Mouse (Mus musculus) layer of hippocampus, postnatal 14 days (tissue): Measurements from ENCODE around the gene Wdfy4. TPM values are rescaled to one million over a fixed set of nuclear protein-coding genes. Genes with fewer than 3 reads are reported as not detected.
A peak's percentile ranks its signal among the peaks of the same experiment; 100 is the strongest.

Experiments used
- DNase-seq, 2 experiments: peaks; one replicate each; pipeline ENCODE4 v3.0.0; 2021 to 2022; ENCODE audit warnings: low spot score in 2 of 2, mixed read lengths in 1 of 2
- total RNA-seq, 2 experiments: library from RNA; stranded (reverse); gene quantifications; 2 replicates each; pipeline ENCODE4 v1.2.3; 2021

Wdfy4 gene
- total RNA-seq, 2 experiments from 2014 or later = 2.9 to 3.2 TPM

GRCm38 (mm10) chr14:33190646-33191045, 5.3 kb upstream of the Wdfy4 start:
- DNase-seq = no peak

GRCm38 (mm10) chr14:33189849-33190423, 4.6 kb upstream of the Wdfy4 start:
- no peak for DNase-seq

DNA sequence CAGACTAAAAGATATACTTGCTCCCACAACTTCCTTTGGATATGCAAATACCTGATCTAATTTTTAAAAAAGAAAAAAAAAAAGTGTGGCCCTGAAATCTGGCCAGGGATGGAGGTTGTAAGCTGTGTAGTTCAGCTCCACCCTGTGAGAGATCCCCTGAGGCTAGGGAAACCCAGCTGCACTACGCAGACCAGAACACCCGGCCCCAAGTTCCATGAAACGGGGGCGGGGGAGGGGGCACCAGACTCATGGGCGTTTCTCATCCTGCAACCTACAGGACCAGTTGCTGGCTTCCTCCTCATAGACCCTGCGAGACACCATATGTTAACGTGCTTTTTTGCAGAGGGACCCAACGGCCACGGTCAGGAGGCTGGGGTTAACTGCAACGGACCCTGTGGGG, 3.9 kb upstream of the Wdfy4 start:
- DNase-seq = no peak

GRCm38 (mm10) chr14:33187201-33187600, 1.9 kb upstream of the Wdfy4 start:
- DNase-seq = no peak

GRCm38 (mm10) chr14:33180102-33180501, 5.2 kb downstream of the Wdfy4 start:
- no peak for DNase-seq

GRCm38 (mm10) chr14:33175059-33175821, 10.1 kb downstream of the Wdfy4 start:
- DNase-seq = peak in 1 of 2 experiments; percentile 12

DNA sequence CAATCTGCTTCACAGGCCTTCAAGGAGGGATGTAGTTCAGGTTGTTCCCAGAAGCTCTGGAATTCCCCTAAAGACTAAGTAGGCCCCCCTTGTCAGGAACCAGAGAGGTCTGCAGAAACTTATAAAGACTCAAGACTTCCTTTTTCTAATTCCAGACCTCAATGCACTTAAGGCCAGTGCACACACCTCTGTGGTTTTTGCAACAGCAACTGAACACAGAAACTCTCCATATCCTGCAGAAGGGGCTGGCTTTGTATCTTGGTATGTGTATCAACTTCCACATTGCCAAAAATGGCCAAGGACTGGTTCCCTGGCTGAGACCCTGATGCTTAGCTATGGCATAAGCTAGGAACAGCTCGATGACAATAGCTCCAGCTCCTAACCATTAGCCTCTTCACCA, 13.4 kb downstream of the Wdfy4 start:
- no peak for DNase-seq

DNA sequence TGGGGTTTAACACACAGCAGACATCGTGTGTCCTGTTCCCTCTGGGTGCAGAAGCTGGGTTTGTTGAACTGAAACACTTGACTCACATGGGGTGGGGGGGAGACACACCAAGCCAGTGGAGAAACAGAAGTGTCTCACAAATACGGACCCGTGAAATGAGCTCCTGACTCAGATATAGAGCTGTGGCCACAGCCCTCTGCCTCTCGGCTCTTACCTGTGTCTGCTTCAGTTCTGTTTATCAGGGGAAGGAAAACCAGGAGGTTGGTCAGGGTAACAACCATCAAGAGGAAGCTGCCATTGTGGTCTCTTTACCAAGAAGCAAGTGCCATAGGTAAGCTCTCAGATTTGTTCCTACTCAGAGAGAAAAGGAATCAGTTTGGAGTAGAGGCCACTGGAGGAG, 16.6 kb downstream of the Wdfy4 start:
- no peak for DNase-seq

- no peak for DNase-seq
Observed at GRCm38 (mm10) chr14:33162238-33162637, 23.1 kb downstream of the Wdfy4 start.

DNA sequence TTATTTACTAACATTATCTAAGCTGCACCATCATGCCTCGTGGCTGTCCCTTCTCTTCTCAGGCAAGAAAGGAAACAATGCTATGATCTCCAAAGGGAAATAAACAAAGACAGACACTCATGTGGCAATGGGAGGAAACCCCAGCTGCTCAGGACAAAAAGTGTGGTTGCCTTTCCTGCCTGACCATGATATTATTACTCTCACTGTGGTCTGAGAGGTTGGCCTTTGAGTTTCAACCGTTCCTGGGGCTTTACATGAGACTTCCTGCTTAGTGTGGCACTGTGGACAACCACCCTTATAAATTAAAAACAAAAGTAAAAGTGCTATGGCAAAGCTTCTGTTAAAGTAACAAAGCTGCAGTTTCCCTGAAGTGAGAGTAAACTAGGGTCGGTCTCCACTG, 27.0 kb downstream of the Wdfy4 start:
- no peak for DNase-seq

DNA sequence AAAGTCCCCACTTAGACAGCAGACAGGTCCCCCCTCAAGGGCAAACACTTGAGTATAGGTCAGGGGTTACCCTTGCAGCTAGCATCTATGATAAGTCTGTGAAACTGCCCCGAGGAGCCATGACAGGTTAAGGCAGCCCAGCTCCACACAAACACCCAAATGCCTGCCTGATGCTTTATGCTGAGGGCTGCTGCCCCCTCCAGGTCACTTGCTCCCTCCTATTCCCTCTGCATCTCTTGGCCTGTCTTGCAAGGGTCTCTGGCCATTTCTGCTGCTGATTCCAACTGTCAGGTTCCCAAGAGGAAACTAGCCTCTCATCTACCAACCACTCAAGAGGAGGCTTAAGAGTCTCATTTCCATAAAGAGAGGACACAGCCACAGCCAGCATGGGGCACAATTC, 32.4 kb downstream of the Wdfy4 start:
- no peak for DNase-seq

DNA sequence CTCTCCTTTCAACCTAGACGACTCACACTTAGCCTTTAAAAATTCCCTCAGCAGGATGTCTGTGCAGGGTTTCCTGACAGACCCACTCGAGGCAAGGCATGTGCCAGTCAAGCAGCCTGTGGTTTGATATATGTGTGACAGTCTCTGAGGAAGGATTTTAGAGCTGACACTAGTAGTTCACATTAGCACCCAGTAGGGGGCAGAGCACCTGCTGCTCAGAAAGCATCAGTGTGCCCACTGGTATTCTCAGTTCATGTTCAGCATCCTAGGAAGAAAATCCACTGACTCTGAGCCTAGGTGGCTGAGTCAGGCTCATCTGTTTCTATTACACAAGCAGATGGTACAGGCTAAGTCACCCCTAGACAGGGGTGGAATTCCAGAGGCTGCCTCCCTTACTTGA, 39.0 kb downstream of the Wdfy4 start:
- peak in 1 of 2 experiments; percentile 8 for DNase-seq

DNA sequence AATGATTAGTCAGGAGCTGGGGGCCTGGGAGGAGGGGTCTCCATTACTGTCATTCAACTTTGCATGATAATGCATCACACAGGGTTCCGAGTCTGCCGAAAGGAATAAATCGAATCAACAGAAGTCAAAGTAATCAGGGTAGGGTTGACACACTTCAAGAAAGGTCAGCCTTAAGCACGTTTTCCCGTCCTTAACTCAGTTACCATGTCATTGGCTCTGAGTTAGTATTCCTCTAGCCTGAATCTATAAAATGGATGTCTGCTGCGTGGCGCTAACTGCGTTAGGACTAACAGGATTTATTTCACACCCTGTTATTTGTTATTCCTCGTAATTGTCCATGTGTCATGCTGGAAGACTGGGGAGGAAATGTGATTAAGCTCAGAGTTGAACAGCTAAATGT, 48.5 kb downstream of the Wdfy4 start:
- no peak for DNase-seq

- no peak for DNase-seq
Observed at GRCm38 (mm10) chr14:33135170-33135569, 50.1 kb downstream of the Wdfy4 start.

- no peak for DNase-seq
Observed at GRCm38 (mm10) chr14:33131044-33131758, 54.1 kb downstream of the Wdfy4 start.

DNA sequence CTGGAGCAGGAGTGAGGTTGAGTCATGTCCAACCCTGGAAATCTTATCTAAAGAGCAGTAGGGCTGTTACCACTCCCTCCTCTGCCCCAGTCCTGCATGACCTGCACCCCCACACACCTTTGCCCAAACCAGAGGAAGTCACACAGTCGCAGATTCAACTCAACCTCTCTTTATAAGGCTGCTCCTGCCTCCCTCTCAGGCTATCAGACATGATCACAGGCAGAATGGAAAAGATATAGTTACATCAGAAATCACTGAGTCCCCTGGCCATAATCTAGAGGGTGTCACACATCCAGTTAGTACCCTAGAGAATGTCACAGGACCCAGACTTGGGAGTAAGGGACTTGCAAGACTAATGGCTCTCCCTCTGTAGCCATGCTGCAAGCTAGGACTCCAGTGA, 68.7 kb downstream of the Wdfy4 start:
- DNase-seq = no peak

DNA sequence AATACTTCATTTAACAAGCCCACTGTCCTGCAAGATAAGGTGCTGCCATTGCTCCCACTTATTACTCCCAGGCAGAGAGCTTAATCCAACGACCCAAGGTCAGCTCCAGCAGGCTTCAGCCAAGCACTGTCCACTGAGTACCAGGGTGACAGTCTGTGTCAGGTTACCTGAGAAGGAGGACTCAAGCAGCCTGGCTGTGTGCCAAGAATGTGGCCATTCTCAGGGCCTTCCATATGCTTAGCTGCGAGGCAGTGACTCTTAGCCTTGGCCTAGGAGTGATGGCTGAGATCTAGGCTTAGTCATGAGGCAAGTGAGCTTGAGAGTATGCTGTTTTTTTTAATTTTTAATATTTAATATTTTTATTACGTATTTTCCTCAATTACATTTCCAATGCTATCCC, 80.5 kb downstream of the Wdfy4 start:
- no peak for DNase-seq

DNA sequence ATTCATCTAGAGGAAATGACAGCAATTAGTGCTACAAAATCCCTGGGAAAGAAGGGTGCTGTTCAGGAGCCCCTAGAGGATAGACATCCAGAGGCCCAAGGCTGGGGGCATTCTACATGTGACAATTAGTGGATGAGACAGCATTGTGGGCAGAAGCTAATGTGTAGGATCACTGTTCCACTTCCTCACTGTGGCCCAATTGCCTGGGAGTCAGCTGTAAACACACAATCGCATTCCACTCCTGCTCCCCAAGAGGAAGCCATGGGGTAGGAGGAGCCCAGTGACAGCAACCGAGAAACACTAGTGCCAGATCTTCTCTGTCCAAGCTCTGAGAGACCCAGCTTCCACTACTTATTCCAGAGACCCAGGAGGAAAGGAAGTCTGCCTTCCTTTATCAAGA, 83.7 kb downstream of the Wdfy4 start:
- DNase-seq = no peak

- DNase-seq = no peak
Observed at GRCm38 (mm10) chr14:33099926-33100325, 85.4 kb downstream of the Wdfy4 start.

GRCm38 (mm10) chr14:33099111-33099510, 86.2 kb downstream of the Wdfy4 start:
- no peak for DNase-seq

DNA sequence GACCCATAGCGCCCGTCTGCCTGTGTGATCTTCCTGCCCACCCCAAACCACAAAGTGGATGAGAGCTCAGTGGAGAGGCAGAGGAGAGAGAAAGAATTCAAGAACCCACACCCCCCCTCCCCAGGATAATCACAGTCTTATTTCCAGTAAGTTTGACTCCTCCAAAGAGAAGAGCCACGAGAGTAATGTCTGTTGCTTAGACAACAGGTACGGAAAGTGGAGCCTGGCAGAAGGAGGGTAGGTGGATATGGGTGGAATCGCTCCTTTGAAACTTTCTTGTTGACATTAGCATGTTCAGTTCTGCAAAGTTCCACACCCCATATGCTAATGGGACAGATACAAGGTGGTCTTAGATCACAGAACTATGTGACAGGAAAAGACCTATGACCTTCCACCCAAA, 88.8 kb downstream of the Wdfy4 start:
- no peak for DNase-seq

GRCm38 (mm10) chr14:33083326-33083725, 102.0 kb downstream of the Wdfy4 start:
- DNase-seq = no peak
